Mouse (Mus musculus) limb, embryonic 14.5 days (tissue): ENCODE results near the gene Hmces. TPM values are rescaled to one million over a fixed set of nuclear protein-coding genes. Genes with fewer than 3 reads are reported as not detected.

Experiments used
- ATAC-seq: fragments of 200-750 bp; cut with Nextera tagmentation; 2 replicates; pipeline ENCODE4 v1.8.0; 2017; ENCODE audit warnings: low read depth, moderate number of reproducible peaks, moderate TSS enrichment; ENCODE audit not compliant: low FRiP score
- DNase-seq: peaks from one replicate; pipeline ENCODE4 v3.0.0-alpha.2; 2015; ENCODE audit warnings: low spot score
- H3K27ac ChIP-seq: fragments of 300-500 bp; sonication (generic); replicated peaks from 2 replicates; pipeline ENCODE4 v1.5.1; 2014; ENCODE audit warnings: low read depth, mild to moderate bottlenecking, low read length, moderate library complexity, mixed read lengths
- H3K27me3 ChIP-seq: fragments of 300-500 bp; sonication (generic); 2 replicates; pipeline ENCODE4 v1.6.1; 2014; ENCODE audit warnings: low read length, mixed read lengths; ENCODE audit not compliant: control insufficient read depth, insufficient read depth
- H3K36me3 ChIP-seq: fragments of 300-500 bp; sonication (generic); 2 replicates; pipeline ENCODE4 v1.6.1; 2014; ENCODE audit warnings: mild to moderate bottlenecking, low read length, moderate library complexity, mixed read lengths; ENCODE audit not compliant: control insufficient read depth, insufficient read depth
- H3K4me1 ChIP-seq: fragments of 300-500 bp; sonication (generic); 2 replicates; pipeline ENCODE4 v1.6.1; 2014; ENCODE audit warnings: antibody characterized with exemption, low read length, mixed read lengths; ENCODE audit not compliant: control insufficient read depth, insufficient read depth
- H3K4me2 ChIP-seq: fragments of 300-500 bp; sonication (generic); replicated peaks from 2 replicates; pipeline ENCODE4 v1.6.1; 2014; ENCODE audit warnings: low read depth, mild to moderate bottlenecking, low read length, moderate library complexity; ENCODE audit not compliant: severe bottlenecking
- H3K4me3 ChIP-seq: fragments of 300-500 bp; sonication (generic); replicated peaks from 2 replicates; pipeline ENCODE4 v1.5.1; 2014; ENCODE audit warnings: low read length
- H3K9ac ChIP-seq: fragments of 300-500 bp; sonication (generic); 2 replicates; pipeline ENCODE4 v1.6.1; 2014; ENCODE audit warnings: mild to moderate bottlenecking, low read depth, low read length, moderate library complexity; ENCODE audit not compliant: severe bottlenecking
- H3K9me3 ChIP-seq: fragments of 300-500 bp; sonication (generic); 2 replicates; pipeline ENCODE4 v1.6.1; 2016; ENCODE audit warnings: low read length; ENCODE audit not compliant: control insufficient read depth
- POLR2A ChIP-seq: fragments of 200-500 bp; IDR thresholded peaks from 2 replicates; pipeline ENCODE4 v1.8.0; 2012; ENCODE audit warnings: inconsistent platforms, mild to moderate bottlenecking, moderate library complexity, borderline replicate concordance; ENCODE audit not compliant: insufficient read depth, insufficient read length; ENCODE audit errors: extremely low read depth
- WGBS: fragments of 180-500 bp; shearing (Covaris S2); extraction: QIAGEN DNeasy Blood & Tissue Kit; methylation state at CpG from one replicate; pipeline ENCODE4 v1.1.7; 2014; 5-methylcytosine and 5-hydroxymethylcytosine counted together
- polyA plus RNA-seq, 2 experiments: library from polyadenylated mRNA; depleted of rRNA in 1 of 2; stranded (reverse) in 1 of 2; unstranded in 1 of 2; fragments of >200 nt; fragmentation: Nextera tagmentation in 1 of 2; extraction: Ambion mirVana in 1 of 2; gene quantifications; 2 replicates each; pipeline versions ENCODE4 v1.2.1 to v1.2.3; 2012 to 2014

Hmces gene
- polyA plus RNA-seq, 2 experiments = 44.1 to 48.9 TPM

- no peaks in the 10 kb centered on the region for H3K9me3 ChIP-seq
- no peak overlapping the region for H3K4me2 ChIP-seq
- no peak overlapping the region for H3K4me3 ChIP-seq
- H3K9ac ChIP-seq = no peak overlapping the region
- no peak for DNase-seq
- 92% methylated on average over 7 of the region's 7 CpGs for WGBS
- no peak for TF ChIP-seq POLR2A
- ATAC-seq = no peak
- no peak overlapping the region for H3K27ac ChIP-seq
- H3K27me3 ChIP-seq = no peaks in the 10 kb centered on the region
- H3K4me1 ChIP-seq = 0 out of 2 replicates have a peak, but pooled peaks cover under 1% of the 10 kb centered on the region
- peaks cover 96% of the 10 kb centered on the region for H3K36me3 ChIP-seq
Observed at GRCm38 (mm10) chr6:87893931-87894330, 19.8 kb upstream of the Hmces start.

GRCm38 (mm10) chr6:87898028-87898427 is 15.7 kb upstream of the Hmces start:
- Histone ChIP-seq H3K4me3 (no peak overlapping the region), H3K4me2 (no peak overlapping the region), H3K9me3 (no peaks in the 10 kb centered on the region), H3K9ac (no peak overlapping the region), H3K36me3 (peaks cover 97% of the 10 kb centered on the region), H3K4me1 (no peaks in the 10 kb centered on the region), H3K27me3 (no peaks in the 10 kb centered on the region), H3K27ac (no peak overlapping the region)
- no peak for ATAC-seq
- DNase-seq = peak; percentile 54
- no peak for TF ChIP-seq POLR2A
- WGBS = 87% methylated on average over 10 of the region's 10 CpGs

GRCm38 (mm10) chr6:87906632-87907031 is 7.1 kb upstream of the Hmces start:
- ATAC-seq (no peak), DNase-seq (no peak)
- Histone ChIP-seq H3K4me1 (no peaks in the 10 kb centered on the region), H3K9me3 (no peaks in the 10 kb centered on the region), H3K27ac (no peak overlapping the region), H3K9ac (no peak overlapping the region), H3K27me3 (no peaks in the 10 kb centered on the region), H3K4me3 (no peak overlapping the region), H3K36me3 (peaks cover 97% of the 10 kb centered on the region), H3K4me2 (no peak overlapping the region)
- TF ChIP-seq POLR2A = no peak
- WGBS = 79% methylated on average over 5 of the region's 5 CpGs

GRCm38 (mm10) chr6:87909181-87909580 is 4.6 kb upstream of the Hmces start:
- Histone ChIP-seq H3K4me3 (no peak overlapping the region), H3K4me1 (no peaks in the 10 kb centered on the region), H3K36me3 (peaks cover 87% of the 10 kb centered on the region), H3K9ac (no peak overlapping the region), H3K27me3 (no peaks in the 10 kb centered on the region), H3K4me2 (no peak overlapping the region), H3K27ac (no peak overlapping the region), H3K9me3 (no peaks in the 10 kb centered on the region)
- DNase-seq (no peak), ATAC-seq (no peak)
- 89% methylated on average over 6 of the region's 6 CpGs for WGBS
- no peak for TF ChIP-seq POLR2A

- H3K4me2 ChIP-seq = no peak overlapping the region
- no peaks in the 10 kb centered on the region for H3K27me3 ChIP-seq
- peaks cover 12% of the 10 kb centered on the region for H3K4me1 ChIP-seq
- WGBS = 83% methylated on average over 6 of the region's 6 CpGs
- DNase-seq (no peak), ATAC-seq (no peak)
- no peak overlapping the region for H3K4me3 ChIP-seq
- no peak overlapping the region for H3K9ac ChIP-seq
- TF ChIP-seq POLR2A = no peak
- H3K27ac ChIP-seq = no peak overlapping the region
- peaks cover 70% of the 10 kb centered on the region for H3K36me3 ChIP-seq
- no peaks in the 10 kb centered on the region for H3K9me3 ChIP-seq
Observed at GRCm38 (mm10) chr6:87911559-87911958, 2.2 kb upstream of the Hmces start.

GRCm38 (mm10) chr6:87914326-87915102 is 779 bp downstream of the Hmces start:
- Histone ChIP-seq H3K4me2 (peak overlapping the region; percentile 74), H3K4me3 (peak overlapping the region; percentile 89), H3K9ac (peak overlapping the region; percentile 87), H3K27ac (peak overlapping the region; percentile 87), H3K36me3 (peaks cover 70% of the 10 kb centered on the region), H3K4me1 (peaks cover 12% of the 10 kb centered on the region), H3K9me3 (no peaks in the 10 kb centered on the region), H3K27me3 (no peaks in the 10 kb centered on the region)
- 8% methylated on average over 35 of the region's 35 CpGs for WGBS
- DNase-seq = no peak
- TF ChIP-seq POLR2A = no peak
- ATAC-seq = peak; percentile 39
